Mouse (Mus musculus): ENCODE measurements at regions not wholly inside any gene's neighbourhood (a gene's known extent, or its start where the extent isn't known, plus 50 kb on each side); places are given as distances from the start of the nearest gene placed in this dataset.

DNA sequence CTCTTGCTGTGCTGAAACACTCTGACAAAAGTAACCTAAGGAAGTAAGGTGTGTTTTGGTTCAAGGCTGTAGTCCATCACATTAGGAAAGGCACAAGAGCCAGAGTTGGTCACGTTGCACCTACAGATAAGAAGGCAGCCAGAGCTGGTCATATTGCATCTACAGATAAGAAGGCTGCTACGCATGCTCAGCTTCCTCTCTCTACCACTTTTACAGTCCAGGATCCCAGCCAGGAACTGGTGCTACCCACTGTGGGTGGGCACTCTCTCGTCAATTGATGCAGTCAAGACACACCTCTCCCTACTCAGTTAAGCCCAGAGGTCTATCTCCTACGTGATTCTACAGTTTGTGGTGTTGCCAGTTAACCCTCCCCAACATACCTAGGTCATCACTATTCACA is 147.8 kb upstream of the Prok2 start:
- no peaks in the 10 kb centered on the region for H3K36me3 ChIP-seq (ENCODE audit: control insufficient read depth, insufficient read depth)
- H3K27me3 ChIP-seq (ENCODE audit: control insufficient read depth, insufficient read depth, insufficient read length): peaks cover 16% of the 10 kb centered on the region
- no peaks in the 10 kb centered on the region for H3K79me2 ChIP-seq (ENCODE audit: control insufficient read depth, insufficient read depth)
- no peaks in the 10 kb centered on the region for H3K79me3 ChIP-seq (ENCODE audit: low read depth)
- no peak for TF ChIP-seq USF1 (IDR thresholded peaks at IDR 0.05; ENCODE audit: low read depth)
- no peak for TF ChIP-seq MYOD1 (IDR thresholded peaks at IDR 0.05; ENCODE audit: control insufficient read depth, insufficient read length, low read depth)
- no peak for TF ChIP-seq CEBPB (IDR thresholded peaks at IDR 0.05; ENCODE audit: low read depth)
- no peak for TF ChIP-seq FOSL1 (IDR thresholded peaks at IDR 0.05; ENCODE audit: insufficient read depth, low read length, poor library complexity, severe bottlenecking)
- TF ChIP-seq MAX (IDR thresholded peaks at IDR 0.05): no peak
- TF ChIP-seq CTCF (IDR thresholded peaks at IDR 0.05; ENCODE audit: control insufficient read depth, insufficient read depth, insufficient read length): no peak
- no peak for TF ChIP-seq MYOG (IDR thresholded peaks at IDR 0.05; ENCODE audit: control insufficient read depth, extremely low read depth, insufficient read length)
- H3ac ChIP-seq (ENCODE audit: control insufficient read depth, insufficient read length, low read depth): no peak overlapping the region
- no peak overlapping the region for H3K4me3 ChIP-seq (ENCODE audit: insufficient read depth, poor library complexity, severe bottlenecking)

DNA sequence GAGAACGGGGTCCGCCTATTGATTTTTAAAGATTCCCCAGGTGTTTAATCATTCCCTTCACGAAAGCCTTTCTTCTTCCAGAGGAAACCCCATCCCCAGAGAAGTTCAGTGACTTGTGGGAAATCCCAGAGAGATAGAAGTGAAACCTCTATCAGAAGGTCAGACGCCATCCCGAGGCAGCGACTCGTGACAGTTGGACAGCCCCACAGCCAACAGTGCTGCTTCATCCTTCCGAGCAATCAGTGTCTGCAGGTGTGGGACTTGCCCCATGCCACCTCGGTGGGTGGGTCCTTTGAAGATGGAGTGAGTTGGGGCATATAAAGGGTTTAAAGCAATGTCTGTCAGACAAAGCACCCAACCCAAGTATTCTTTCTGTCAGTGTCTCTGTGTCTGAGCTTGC is 139.9 kb upstream of the Prok2 start:
- TF ChIP-seq MYOG (IDR thresholded peaks at IDR 0.05; ENCODE audit: control insufficient read depth, extremely low read depth, insufficient read length) (no peak), MAX (IDR thresholded peaks at IDR 0.05) (no peak)
- Histone ChIP-seq H3K36me3 (ENCODE audit: control insufficient read depth, insufficient read depth) (no peaks in the 10 kb centered on the region), H3K27me3 (ENCODE audit: control insufficient read depth, insufficient read depth, insufficient read length) (peaks cover 12% of the 10 kb centered on the region), H3K79me3 (ENCODE audit: low read depth) (no peaks in the 10 kb centered on the region), H3ac (ENCODE audit: control insufficient read depth, insufficient read length, low read depth) (no peak overlapping the region), H3K4me3 (ENCODE audit: insufficient read depth, poor library complexity, severe bottlenecking) (no peak overlapping the region), H3K79me2 (ENCODE audit: control insufficient read depth, insufficient read depth) (no peaks in the 10 kb centered on the region)

DNA sequence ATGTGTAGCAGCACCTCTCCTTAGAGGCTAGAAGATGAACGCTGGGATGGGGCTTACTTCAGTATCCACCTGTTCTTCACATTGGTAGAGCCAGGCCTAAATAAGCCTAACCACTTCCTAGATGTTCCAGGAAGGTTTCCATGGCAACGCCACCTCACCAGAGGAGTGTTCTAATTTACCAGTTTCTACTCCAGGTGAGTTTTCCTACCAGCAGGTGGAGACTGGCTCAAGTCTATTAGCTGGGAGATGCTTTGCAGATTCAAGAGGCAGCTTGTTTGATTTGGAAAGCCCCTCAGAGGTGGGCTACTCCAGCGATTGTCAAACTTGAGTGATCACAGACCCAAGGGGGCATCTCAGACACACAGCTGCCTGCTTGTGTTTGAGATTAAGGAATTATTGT is 138.8 kb upstream of the Prok2 start:
- no peaks in the 10 kb centered on the region for H3K79me3 ChIP-seq (ENCODE audit: low read depth)
- no peaks in the 10 kb centered on the region for H3K36me3 ChIP-seq (ENCODE audit: control insufficient read depth, insufficient read depth)
- H3K27me3 ChIP-seq (ENCODE audit: control insufficient read depth, insufficient read depth, insufficient read length): peaks cover 12% of the 10 kb centered on the region
- TF ChIP-seq USF1 (IDR thresholded peaks at IDR 0.05; ENCODE audit: low read depth) (no peak), CEBPB (IDR thresholded peaks at IDR 0.05; ENCODE audit: low read depth) (no peak), MYOD1 (IDR thresholded peaks at IDR 0.05; ENCODE audit: control insufficient read depth, insufficient read length, low read depth) (no peak), CTCF (IDR thresholded peaks at IDR 0.05; ENCODE audit: control insufficient read depth, insufficient read depth, insufficient read length) (no peak), FOSL1 (IDR thresholded peaks at IDR 0.05; ENCODE audit: insufficient read depth, low read length, poor library complexity, severe bottlenecking) (no peak), MYOG (IDR thresholded peaks at IDR 0.05; ENCODE audit: control insufficient read depth, extremely low read depth, insufficient read length) (no peak), MAX (IDR thresholded peaks at IDR 0.05) (no peak)
- no peak overlapping the region for H3K4me3 ChIP-seq (ENCODE audit: insufficient read depth, poor library complexity, severe bottlenecking)
- H3ac ChIP-seq (ENCODE audit: control insufficient read depth, insufficient read length, low read depth): no peak overlapping the region
- no peaks in the 10 kb centered on the region for H3K79me2 ChIP-seq (ENCODE audit: control insufficient read depth, insufficient read depth)

DNA sequence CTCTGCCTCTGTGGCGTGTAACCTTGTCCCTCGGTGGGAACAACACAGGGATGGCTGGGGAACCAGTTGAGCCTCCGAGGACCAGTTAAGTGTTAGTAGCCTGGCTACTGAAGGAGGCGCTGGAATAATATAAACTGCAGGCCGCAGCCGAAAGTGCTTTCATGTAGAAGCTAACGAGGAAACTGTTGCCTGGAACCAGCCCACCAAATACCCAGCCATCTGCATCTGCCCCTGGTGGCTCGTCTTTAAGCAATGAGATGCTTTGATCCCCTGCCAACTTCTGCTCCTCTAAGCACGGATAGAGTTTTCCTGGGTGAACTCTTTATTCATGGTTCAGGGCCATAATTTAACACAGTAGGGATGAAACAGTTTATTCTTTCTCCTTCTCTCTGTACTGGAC is 137.2 kb upstream of the Prok2 start:
- peaks cover 4% of the 10 kb centered on the region for H3K27me3 ChIP-seq (ENCODE audit: control insufficient read depth, insufficient read depth, insufficient read length)
- no peaks in the 10 kb centered on the region for H3K79me2 ChIP-seq (ENCODE audit: control insufficient read depth, insufficient read depth)
- no peak overlapping the region for H3ac ChIP-seq (ENCODE audit: control insufficient read depth, insufficient read length, low read depth)
- H3K36me3 ChIP-seq (ENCODE audit: control insufficient read depth, insufficient read depth): no peaks in the 10 kb centered on the region
- no peak overlapping the region for H3K4me3 ChIP-seq (ENCODE audit: insufficient read depth, poor library complexity, severe bottlenecking)
- no peak for TF ChIP-seq USF1 (IDR thresholded peaks at IDR 0.05; ENCODE audit: low read depth)
- no peak for TF ChIP-seq CTCF (IDR thresholded peaks at IDR 0.05; ENCODE audit: control insufficient read depth, insufficient read depth, insufficient read length)
- no peaks in the 10 kb centered on the region for H3K79me3 ChIP-seq (ENCODE audit: low read depth)

DNA sequence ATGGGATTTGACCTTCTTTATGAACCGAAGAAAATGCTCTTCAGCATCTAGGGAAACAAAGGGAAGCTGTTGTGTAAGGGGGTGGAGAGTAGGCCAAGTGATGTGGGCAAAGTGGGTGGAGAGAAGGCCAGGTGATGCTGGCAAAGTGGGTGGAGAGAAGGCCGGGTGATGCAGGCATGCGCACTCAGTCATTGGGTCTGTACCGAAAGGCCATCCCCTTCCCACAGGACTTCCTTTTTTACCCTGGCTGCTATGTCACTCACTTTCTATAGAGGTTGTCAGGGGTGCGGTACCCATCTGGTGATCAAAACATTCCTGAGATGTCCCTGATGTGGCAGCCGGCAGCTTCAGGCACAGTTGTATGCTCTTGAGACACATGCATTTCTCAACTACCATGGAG is 131.2 kb upstream of the Prok2 start:
- Histone ChIP-seq H3K36me3 (ENCODE audit: control insufficient read depth, insufficient read depth) (no peaks in the 10 kb centered on the region), H3K4me3 (ENCODE audit: insufficient read depth, poor library complexity, severe bottlenecking) (no peak overlapping the region), H3K27me3 (ENCODE audit: control insufficient read depth, insufficient read depth, insufficient read length) (no peaks in the 10 kb centered on the region), H3K79me3 (ENCODE audit: low read depth) (no peaks in the 10 kb centered on the region), H3ac (ENCODE audit: control insufficient read depth, insufficient read length, low read depth) (no peak overlapping the region), H3K79me2 (ENCODE audit: control insufficient read depth, insufficient read depth) (no peaks in the 10 kb centered on the region)
- TF ChIP-seq FOSL1 (IDR thresholded peaks at IDR 0.05; ENCODE audit: insufficient read depth, low read length, poor library complexity, severe bottlenecking): no peak
- TF ChIP-seq USF1 (IDR thresholded peaks at IDR 0.05; ENCODE audit: low read depth): no peak
- no peak for TF ChIP-seq MYOD1 (IDR thresholded peaks at IDR 0.05; ENCODE audit: control insufficient read depth, insufficient read length, low read depth)
- TF ChIP-seq CTCF (IDR thresholded peaks at IDR 0.05; ENCODE audit: control insufficient read depth, insufficient read depth, insufficient read length): no peak
- TF ChIP-seq CEBPB (IDR thresholded peaks at IDR 0.05; ENCODE audit: low read depth): no peak
- no peak for TF ChIP-seq MAX (IDR thresholded peaks at IDR 0.05)
- no peak for TF ChIP-seq MYOG (IDR thresholded peaks at IDR 0.05; ENCODE audit: control insufficient read depth, extremely low read depth, insufficient read length)

DNA sequence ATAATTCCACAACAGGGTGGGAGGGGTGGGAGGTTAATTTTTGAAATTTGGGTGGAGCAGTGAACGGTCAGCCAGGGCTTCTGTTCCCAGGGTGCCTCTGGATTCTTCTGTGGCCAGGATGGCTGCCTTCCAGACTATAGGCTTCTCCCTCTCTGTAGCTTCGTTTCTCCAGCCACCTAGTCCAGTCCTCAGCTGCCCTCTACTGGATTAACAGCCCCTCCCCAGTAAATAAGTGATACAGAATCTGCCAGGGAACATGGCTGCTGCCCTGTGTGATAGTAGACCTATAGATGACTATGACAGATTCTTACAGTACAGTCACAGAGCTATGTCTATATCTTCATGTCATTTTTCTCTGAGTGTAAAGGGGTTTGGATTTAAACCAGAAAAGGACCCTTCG is 127.5 kb upstream of the Prok2 start:
- H3K36me3 ChIP-seq (ENCODE audit: control insufficient read depth, insufficient read depth): no peaks in the 10 kb centered on the region
- H3K79me2 ChIP-seq (ENCODE audit: control insufficient read depth, insufficient read depth): no peaks in the 10 kb centered on the region
- H3K79me3 ChIP-seq (ENCODE audit: low read depth): no peaks in the 10 kb centered on the region
- H3ac ChIP-seq (ENCODE audit: control insufficient read depth, insufficient read length, low read depth): no peak overlapping the region
- H3K4me3 ChIP-seq (ENCODE audit: insufficient read depth, poor library complexity, severe bottlenecking): no peak overlapping the region
- TF ChIP-seq MYOG (IDR thresholded peaks at IDR 0.05; ENCODE audit: control insufficient read depth, extremely low read depth, insufficient read length): no peak
- H3K27me3 ChIP-seq (ENCODE audit: control insufficient read depth, insufficient read depth, insufficient read length): no peaks in the 10 kb centered on the region

All from C2C12 (cell line).